Mouse (Mus musculus) liver, adult (tissue): ENCODE measurements around the gene Pnrc2.

Experiments
- GATA4 ChIP-seq: IDR thresholded peaks from 2 replicates; pipeline ENCODE4 v1.6.1; 2014; ENCODE audit warnings: mild to moderate bottlenecking, low read length; ENCODE audit not compliant: insufficient replicate concordance

Pnrc2 gene

GRCm38 (mm10) chr4:135824254-135824653, 49.4 kb downstream of the Pnrc2 start:
- TF ChIP-seq GATA4 = no peak

- no peak for TF ChIP-seq GATA4
Observed at GRCm38 (mm10) chr4:135823298-135823697, 50.4 kb downstream of the Pnrc2 start.

- TF ChIP-seq GATA4 = no peak
Observed at GRCm38 (mm10) chr4:135821772-135822171, 51.9 kb downstream of the Pnrc2 start.
